Mouse (Mus musculus): Measurements from ENCODE around the gene Mov10.

DNA sequence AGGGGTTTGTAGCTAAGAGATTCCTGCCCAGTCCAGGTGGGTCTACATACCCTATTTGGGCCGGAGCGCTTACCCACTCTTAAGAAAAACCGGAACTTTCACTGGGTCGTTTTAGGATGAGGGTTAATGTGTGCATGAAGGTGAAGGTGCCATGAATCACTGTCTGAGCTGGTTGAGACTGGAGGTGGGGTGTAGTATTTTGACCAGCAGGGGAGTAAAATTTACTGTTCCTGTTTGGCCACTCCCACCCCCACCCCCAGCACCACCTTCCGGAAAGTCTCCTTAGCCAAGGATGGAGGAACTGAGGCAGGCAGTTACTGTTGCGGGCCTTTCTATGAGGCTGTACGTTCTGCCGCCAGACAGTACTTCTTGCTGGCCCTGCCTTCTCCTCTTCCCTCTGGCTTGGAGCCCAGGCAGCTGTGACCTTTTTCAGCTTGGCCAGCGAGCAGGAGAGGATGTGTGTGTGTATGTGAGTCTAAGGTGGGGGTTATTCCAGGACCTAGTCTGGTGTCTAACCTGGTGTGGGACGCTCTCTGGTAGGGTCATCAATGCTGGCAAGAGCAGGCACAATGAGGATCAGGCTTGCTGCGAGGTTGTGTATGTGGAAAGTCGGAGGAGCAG, 36.2 kb downstream of the Mov10 start:
- TF ChIP-seq POLR2A (IDR thresholded peaks at IDR 0.05; ENCODE audit: extremely low read depth, insufficient read depth, low read length): no peak
- TF ChIP-seq CTCF (IDR thresholded peaks at IDR 0.05; ENCODE audit: low read depth, low read length): no peak
